Mouse (Mus musculus) lung, postnatal 14 days (tissue): ENCODE results near the gene Tdgf1.
A peak's percentile ranks its signal among the peaks of the same experiment; 100 is the strongest.

Experiments
- DNase-seq: peaks from one replicate; pipeline ENCODE4 v3.0.0; 2021

The Tdgf1 gene

GRCm38 (mm10) chr9:110945926-110946325, at the start of gene Tdgf1:
Tdgf1 (minus strand) TSS chr9:110946158.
- no peak for DNase-seq

- DNase-seq: peak; percentile 81
These were observed 48.8 kb upstream of the Tdgf1 start for GRCm38 (mm10) chr9:110994716-110995172.

DNA sequence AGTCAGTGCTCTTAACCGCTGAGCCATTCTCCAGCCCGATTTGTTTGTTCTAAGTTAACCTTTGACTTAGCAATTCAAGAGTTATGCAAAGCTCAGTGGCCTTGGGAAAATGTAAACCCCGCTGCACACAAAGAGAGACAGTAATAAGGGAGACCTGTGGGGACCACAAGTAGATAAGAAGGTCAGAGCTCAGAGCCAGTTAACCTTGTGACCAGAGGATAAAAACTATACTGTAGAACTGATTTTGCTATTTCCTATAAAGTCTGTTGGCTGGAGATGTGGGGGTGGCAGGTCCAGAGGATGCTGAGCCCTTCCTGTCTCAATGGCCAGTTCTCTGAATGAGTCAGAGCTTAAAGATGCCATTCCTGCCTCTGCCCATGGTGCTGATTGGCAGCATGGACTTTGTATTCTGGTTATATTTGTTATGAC, 47.3 kb upstream of the Tdgf1 start:
- DNase-seq: no peak

DNA sequence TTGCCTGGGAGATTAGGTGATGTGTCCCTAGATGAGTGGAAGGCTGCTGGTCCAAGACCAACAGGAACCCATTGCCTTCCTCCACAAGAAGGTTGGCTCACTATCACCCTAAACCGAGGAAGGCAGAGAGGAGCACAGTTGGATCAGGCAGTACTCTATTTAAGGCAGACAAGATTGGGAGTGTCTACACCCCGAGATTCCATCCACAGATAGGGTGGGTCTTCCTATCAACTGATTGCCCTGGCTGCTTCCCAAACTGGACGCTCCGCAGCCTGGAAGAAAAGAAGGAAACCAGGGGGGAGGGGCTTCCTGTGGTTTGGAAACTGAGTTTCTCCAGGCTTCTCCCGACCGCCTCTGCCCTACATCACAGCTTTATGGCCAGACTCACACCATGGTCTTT, 44.2 kb upstream of the Tdgf1 start, which contains the start of gene Rtp3:
Gene Rtp3 (minus strand): TSS at position 380 of the 400 bp plus-strand sequence.
- DNase-seq: peak; percentile 71

DNA sequence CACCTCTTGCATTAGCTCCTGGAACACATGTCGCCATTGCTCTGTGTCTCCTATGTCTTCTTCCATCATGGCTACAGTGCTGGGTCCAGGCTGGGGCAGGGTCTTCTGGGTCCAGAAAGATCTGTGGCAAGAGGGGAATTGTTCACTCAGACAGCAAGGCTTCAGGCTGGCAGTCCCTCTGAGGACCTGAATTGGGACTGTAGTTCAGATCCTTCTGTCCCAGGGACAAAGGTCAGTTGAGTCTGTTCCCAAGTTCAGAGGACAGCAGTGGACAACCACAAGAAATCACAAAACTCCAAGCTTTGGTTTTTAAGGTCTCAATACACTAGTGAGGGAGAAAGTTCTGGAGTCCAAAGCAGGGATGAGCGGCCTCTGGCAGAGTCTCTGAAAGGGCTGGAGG, 43.6 kb upstream of the Tdgf1 start:
- no peak for DNase-seq

- no peak for DNase-seq
These were observed 43.2 kb upstream of the Tdgf1 start for GRCm38 (mm10) chr9:110989141-110989540.

GRCm38 (mm10) chr9:110988078-110988477, 42.1 kb upstream of the Tdgf1 start:
- no peak for DNase-seq

DNA sequence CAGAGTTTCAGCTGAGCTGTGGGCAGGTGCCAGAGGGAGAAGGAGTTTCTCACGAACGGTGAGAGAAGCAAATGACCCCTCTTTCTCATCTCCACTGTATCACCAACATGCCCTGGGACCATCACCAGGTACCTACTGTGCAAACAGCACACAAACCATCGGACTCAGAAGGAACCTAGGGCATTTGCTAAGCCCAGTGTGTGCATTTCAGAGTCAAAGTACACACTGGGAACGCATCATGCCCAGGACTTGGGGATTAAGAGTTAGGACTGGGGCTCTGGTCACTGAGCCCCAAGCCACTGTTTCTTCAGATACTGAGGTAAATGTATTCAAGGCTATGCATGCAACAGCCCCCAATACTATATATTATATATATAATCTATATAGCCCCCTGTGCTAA, 41.4 kb upstream of the Tdgf1 start:
- no peak for DNase-seq

GRCm38 (mm10) chr9:110985951-110986350, 40.0 kb upstream of the Tdgf1 start:
- no peak for DNase-seq

DNA sequence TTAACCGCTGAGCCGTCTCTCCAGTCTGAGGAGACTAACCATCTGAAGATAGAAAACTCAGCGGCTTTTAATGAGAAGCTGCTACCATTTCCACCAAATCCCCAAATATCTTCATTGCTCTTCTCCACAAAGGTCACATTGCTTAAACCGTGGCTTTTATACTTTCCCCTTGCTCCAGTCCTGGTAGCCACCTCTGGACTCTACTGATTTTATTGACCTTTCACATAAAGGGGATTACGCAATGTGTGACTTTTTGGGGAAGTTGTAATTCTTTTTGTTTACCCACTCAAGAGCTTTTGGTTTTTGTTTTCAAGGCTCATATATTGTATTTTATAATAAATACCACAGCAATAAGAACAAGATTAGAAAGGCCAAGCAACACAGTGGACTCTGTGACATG, 39.6 kb upstream of the Tdgf1 start:
- DNase-seq: no peak

DNA sequence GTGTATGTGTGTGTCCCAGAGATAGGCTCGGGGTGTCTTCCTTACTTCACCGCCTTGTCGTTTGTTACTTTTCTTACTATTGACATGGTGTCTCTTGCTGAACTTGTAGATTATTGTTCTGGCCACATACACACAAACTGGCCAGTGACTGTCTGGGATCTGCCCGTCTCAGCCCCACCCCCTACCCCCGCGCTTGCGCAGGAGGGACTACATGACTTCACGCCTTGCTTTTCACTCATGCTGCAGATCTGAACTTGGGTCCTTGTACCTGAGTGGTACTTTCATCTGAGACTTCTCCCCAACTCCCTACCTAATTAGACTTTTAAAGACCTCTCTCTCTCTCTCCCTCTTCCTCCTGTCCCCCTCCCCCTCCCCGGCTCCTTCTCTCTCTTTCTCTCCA, 38.1 kb upstream of the Tdgf1 start:
- DNase-seq: no peak

DNA sequence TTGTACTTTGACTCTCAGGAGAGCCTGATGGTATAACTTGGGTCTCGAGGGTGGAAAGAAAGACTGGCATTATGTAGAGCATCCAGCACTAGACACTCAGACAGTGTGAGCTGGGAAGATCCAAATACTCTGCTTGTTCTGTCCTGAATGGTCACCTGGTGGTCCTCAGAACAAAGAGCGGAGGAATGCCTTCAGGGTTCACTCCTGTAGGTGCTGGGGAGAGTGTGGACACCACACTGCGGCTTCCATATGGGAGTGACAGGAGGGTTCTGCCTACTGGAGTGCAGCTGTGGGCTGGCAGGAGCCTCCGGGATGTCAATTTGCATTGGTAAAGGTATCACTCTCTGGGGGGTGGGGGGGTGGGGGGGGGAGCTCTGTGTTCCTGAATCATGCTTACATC, 36.4 kb upstream of the Tdgf1 start:
- no peak for DNase-seq

GRCm38 (mm10) chr9:110979411-110979810, 33.5 kb upstream of the Tdgf1 start:
- DNase-seq: no peak

DNA sequence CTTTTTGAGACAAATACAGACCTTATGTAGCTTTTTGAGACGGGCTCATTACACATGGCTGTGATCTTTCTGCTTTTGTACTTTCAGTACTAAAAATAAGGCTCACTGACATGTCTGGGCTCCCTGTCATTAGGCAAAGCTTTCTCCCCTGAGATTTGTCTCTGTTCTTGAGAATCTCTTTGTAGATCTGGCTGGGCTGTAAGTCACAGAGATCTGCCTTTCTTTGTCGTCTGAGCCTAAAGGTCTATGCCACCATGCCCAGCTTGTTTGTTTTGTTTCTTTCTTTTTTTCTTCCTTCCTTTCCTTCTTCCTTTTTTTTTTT, 19.9 kb upstream of the Tdgf1 start:
- no peak for DNase-seq

DNA sequence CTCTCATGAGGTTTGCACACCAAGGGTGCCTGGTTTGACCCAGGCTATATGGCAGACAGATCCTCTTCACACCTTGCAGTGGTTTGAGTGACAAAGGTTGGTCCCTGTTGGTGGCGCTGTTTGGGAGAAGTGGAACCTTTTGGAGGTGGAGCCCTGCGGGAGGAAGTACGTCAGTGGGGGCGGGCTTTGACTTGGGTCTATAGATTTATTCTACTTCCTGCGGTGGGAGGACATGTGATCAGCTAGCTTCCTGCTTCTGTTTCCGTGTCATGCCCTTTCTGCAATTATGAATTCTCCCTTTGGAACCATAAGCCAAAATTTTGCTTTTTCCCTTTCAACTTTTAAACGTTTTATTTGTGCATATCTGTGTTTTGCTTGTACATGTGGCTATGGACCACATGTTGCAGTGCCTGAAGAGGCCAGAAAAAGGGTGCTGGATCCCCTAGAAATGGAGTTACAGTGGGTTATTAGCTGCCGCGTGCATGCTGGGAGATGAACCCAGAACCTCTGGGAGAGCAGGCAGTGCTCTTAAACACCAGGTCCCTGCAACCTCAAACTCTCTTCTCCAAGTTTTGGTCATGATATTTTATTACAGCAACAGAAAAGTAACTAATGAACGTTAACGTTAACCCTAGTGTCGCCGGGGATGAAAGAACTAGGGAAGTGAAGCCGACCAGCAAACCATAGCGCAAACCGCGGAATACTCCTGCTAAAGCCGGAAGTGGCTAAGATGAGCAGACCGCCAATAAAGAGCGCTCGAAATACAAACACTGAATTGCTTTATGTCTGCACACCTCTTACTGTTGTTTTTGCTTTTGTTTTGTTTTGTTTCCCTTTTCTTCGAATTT, 19.3 kb upstream of the Tdgf1 start:
- DNase-seq: no peak

- no peak for DNase-seq
These were observed 17.7 kb upstream of the Tdgf1 start for GRCm38 (mm10) chr9:110963566-110964115.

GRCm38 (mm10) chr9:110961386-110961785, 15.4 kb upstream of the Tdgf1 start:
- DNase-seq: no peak

GRCm38 (mm10) chr9:110960230-110961149, 14.5 kb upstream of the Tdgf1 start:
- no peak for DNase-seq

DNA sequence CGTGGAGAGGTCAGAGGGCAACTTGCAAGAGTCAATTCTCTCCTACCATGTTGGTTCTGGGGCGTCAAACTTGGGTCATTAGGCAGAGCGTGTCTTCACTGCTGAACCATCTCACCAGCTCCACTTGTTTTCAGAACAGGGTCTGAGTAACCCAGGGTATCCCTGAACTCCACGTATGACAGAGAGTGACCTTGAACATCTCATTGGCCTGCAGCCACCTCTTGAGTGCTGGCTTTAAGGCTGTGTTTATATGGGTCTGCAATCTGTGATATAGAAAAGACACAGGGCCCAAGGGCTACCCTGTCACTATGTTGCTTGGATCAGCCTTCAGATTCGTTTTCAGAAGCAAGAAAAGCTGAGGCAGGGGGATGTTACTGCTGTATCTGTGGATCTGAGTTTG, 13.7 kb upstream of the Tdgf1 start:
- no peak for DNase-seq

GRCm38 (mm10) chr9:110955962-110956361, 10.0 kb upstream of the Tdgf1 start:
- no peak for DNase-seq

- no peak for DNase-seq
These were observed 8.9 kb upstream of the Tdgf1 start for GRCm38 (mm10) chr9:110954681-110955445.
